Mouse (Mus musculus) heart, embryonic 11.5 days (tissue): ENCODE data around the gene Rfx2. TPM values are rescaled to one million over a fixed set of nuclear protein-coding genes. Genes with fewer than 3 reads are reported as not detected.

Source experiments
- ATAC-seq: fragments of 200-750 bp; cut with Nextera tagmentation; replicated peaks from 2 replicates; pipeline ENCODE4 v1.8.0; 2017; ENCODE audit warnings: moderate library complexity; ENCODE audit not compliant: insufficient number of reproducible peaks, low FRiP score, low TSS enrichment
- H3K27ac ChIP-seq: fragments of 300-500 bp; sonication (generic); 2 replicates; pipeline ENCODE4 v1.5.1; 2014; ENCODE audit warnings: mild to moderate bottlenecking, low read depth, low read length
- H3K27me3 ChIP-seq: fragments of 300-500 bp; sonication (generic); 2 replicates; pipeline ENCODE4 v1.6.1; 2014; ENCODE audit warnings: mild to moderate bottlenecking, low read length, mixed read lengths; ENCODE audit not compliant: control insufficient read depth, insufficient read depth
- H3K36me3 ChIP-seq: fragments of 300-500 bp; sonication (generic); 2 replicates; pipeline ENCODE4 v1.6.1; 2014; ENCODE audit warnings: mild to moderate bottlenecking, low read length, moderate library complexity, mixed read lengths; ENCODE audit not compliant: control insufficient read depth, insufficient read depth
- H3K4me1 ChIP-seq: fragments of 300-500 bp; sonication (generic); 2 replicates; pipeline ENCODE4 v1.6.1; 2014; ENCODE audit warnings: low read length; ENCODE audit not compliant: control insufficient read depth, insufficient read depth
- H3K4me2 ChIP-seq: fragments of 300-500 bp; sonication (generic); 2 replicates; pipeline ENCODE4 v1.6.1; 2014; ENCODE audit warnings: mild to moderate bottlenecking, moderate library complexity
- H3K4me3 ChIP-seq: fragments of 300-500 bp; sonication (generic); 2 replicates; pipeline ENCODE4 v1.5.1; 2014; ENCODE audit warnings: low read depth, low read length
- H3K9ac ChIP-seq: fragments of 300-500 bp; sonication (generic); 2 replicates; pipeline ENCODE4 v1.6.1; 2014; ENCODE audit warnings: mild to moderate bottlenecking, low read depth, low read length, moderate library complexity
- H3K9me3 ChIP-seq: fragments of 300-500 bp; sonication (generic); replicated peaks from 2 replicates; pipeline ENCODE4 v1.6.1; 2016; ENCODE audit warnings: low read length; ENCODE audit not compliant: control insufficient read depth
- WGBS: fragments of 180-500 bp; shearing (Covaris S2); extraction: QIAGEN DNeasy Blood & Tissue Kit; methylation state at CpG from one replicate; pipeline ENCODE4 v1.1.7; 2014; ENCODE audit not compliant: insufficient replicate concordance; 5-methylcytosine and 5-hydroxymethylcytosine counted together
- polyA plus RNA-seq: library from polyadenylated mRNA; unstranded; fragments of >200 nt; fragmentation: Nextera tagmentation; extraction: Ambion mirVana; gene quantifications from 2 replicates; pipeline ENCODE4 v1.2.1, GENCODE M21; 2014

The Rfx2 gene
- polyA plus RNA-seq, 1 experiment from 2014 or later: 3.3 TPM

DNA sequence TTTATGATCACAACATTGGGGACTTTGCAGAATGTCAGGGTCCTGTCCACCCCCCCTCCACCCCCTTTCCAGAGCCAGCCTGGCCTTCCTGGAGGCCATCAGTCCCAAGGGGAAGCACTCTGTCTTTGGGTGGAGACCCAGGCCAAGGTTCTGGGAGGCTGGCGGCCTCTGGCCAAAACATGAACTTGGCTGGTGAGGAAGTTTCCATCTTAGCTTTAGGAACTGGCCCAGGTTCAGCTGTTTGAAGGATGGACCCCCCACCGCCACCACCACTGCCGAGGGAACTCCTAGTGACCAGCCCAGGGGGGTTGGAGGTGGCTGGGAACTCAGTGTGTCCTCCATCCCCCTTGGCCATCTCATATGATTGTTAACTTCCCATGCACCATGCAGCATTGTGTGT is 69.7 kb downstream of the Rfx2 start:
- Histone ChIP-seq H3K4me1 (peaks cover 37% of the 10 kb centered on the region), H3K27me3 (peaks cover 24% of the 10 kb centered on the region), H3K4me3 (no peak overlapping the region), H3K36me3 (no peaks in the 10 kb centered on the region), H3K9ac (no peak overlapping the region), H3K4me2 (no peak overlapping the region), H3K9me3 (no peaks in the 10 kb centered on the region; the same call in 1 of the 2 replicates), H3K27ac (no peak overlapping the region)
- WGBS: 70% methylated on average over 3 of the region's 3 CpGs
- no peak for ATAC-seq

DNA sequence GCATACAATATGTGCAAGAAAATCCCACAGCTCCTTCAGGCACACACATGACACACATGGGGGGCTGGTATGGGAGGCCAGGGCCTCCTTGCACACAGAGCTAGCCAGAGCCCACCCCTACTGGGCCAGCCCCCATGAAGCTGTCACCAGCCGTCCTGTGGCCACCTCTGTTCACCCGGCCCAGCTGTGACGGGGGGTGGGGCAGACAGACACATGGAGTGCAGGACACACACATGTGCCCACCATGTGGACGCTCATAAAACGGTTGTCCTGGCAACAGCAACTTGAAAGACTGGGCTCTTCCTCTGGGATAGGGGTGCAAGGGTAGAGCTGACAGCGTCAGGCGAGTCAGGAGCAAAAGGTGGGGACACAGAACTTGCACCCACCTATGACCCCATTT is 71.6 kb downstream of the Rfx2 start:
- H3K4me3 ChIP-seq: no peak overlapping the region
- no peak overlapping the region for H3K9ac ChIP-seq
- WGBS: 55% methylated on average over 7 of the region's 7 CpGs
- H3K4me1 ChIP-seq: peaks cover 31% of the 10 kb centered on the region
- ATAC-seq: no peak
- no peaks in the 10 kb centered on the region for H3K36me3 ChIP-seq
- peaks cover 43% of the 10 kb centered on the region for H3K27me3 ChIP-seq
- no peak overlapping the region for H3K27ac ChIP-seq
- H3K4me2 ChIP-seq: no peak overlapping the region
- no peaks in the 10 kb centered on the region; the same call in 1 of the 2 replicates for H3K9me3 ChIP-seq

DNA sequence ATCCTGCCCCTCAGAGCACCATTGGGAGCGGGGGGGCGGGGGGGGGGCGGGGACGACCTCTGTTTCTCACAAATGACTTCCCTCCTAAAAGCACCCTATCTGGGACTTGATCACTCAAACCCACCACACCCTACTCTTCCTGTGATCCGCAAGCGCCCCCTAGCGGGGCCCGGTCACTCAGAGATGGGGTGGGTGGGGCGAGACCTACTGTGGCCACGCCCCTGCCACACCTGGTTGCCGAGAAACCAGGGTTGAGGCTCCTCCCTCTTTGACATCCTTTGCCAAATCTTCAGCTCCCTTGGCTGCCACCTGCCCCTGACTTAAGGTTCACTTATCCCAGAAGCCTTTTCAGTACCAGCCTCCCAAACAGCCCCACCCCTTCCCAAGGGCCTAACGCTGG is 72.7 kb downstream of the Rfx2 start:
- Histone ChIP-seq H3K27ac (peak overlapping the region; percentile 54), H3K36me3 (no peaks in the 10 kb centered on the region), H3K9ac (no peak overlapping the region), H3K4me2 (peak overlapping the region; percentile 72; the same call in 1 of the 2 replicates), H3K4me1 (peaks cover 30% of the 10 kb centered on the region), H3K4me3 (peak overlapping the region; percentile 52; the same call in 1 of the 2 replicates), H3K27me3 (peaks cover 54% of the 10 kb centered on the region), H3K9me3 (no peaks in the 10 kb centered on the region; the same call in 1 of the 2 replicates)
- WGBS: 6% methylated on average over 10 of the region's 12 CpGs
- ATAC-seq: no peak

DNA sequence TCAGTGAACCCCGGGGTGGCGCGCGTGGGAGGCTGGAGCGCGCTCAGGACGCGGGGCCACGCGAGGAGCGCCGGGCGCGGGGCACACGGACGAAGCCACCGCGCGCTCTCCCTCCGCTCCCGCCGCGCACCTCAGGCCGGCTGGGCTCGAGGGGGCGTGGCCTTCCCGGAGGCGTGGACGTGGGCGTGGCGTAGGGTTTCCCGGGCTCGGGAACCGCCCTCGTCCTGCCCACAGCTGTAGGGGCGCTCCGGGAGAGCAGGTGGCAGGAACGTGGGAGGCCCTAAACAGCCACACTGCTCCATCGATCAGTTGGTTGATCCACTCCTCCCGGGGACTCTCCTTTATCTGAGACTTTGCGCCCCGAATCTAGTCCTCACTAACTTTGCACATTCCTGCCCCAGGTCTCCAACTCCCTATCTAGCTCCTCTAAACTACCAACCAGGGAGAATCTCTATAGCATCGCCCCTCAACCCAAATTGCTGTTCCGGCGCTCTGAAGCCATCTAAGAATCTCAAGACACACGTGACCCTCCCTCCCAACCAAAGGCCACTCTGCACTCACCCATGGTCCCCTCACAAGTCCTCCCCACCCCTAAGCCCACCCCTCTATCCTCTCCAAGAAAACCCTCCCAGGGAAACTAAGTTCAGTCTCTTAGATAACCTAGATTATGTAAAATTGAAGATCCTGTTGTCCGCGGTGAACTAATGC is 73.2 kb downstream of the Rfx2 start, which contains the start of gene Nrtn:
TSS of gene Nrtn (minus strand) at position 115 of the 708 bp plus-strand sequence.
- Histone ChIP-seq H3K9ac (peak within 1 kb of the TSS; percentile 53), H3K4me3 (peak within 1 kb of the TSS; percentile 52), H3K27me3 (peaks cover 59% of the 10 kb centered on the region), H3K4me1 (peaks cover 24% of the 10 kb centered on the region), H3K27ac (peak within 1 kb of the TSS; percentile 54), H3K36me3 (no peaks in the 10 kb centered on the region), H3K4me2 (peak within 1 kb of the TSS; percentile 72), H3K9me3 (no peaks in the 10 kb centered on the region; the same call in 1 of the 2 replicates)
- WGBS: under 1% methylated on average over 25 of the region's 48 CpGs
- peak; percentile 54 for ATAC-seq

DNA sequence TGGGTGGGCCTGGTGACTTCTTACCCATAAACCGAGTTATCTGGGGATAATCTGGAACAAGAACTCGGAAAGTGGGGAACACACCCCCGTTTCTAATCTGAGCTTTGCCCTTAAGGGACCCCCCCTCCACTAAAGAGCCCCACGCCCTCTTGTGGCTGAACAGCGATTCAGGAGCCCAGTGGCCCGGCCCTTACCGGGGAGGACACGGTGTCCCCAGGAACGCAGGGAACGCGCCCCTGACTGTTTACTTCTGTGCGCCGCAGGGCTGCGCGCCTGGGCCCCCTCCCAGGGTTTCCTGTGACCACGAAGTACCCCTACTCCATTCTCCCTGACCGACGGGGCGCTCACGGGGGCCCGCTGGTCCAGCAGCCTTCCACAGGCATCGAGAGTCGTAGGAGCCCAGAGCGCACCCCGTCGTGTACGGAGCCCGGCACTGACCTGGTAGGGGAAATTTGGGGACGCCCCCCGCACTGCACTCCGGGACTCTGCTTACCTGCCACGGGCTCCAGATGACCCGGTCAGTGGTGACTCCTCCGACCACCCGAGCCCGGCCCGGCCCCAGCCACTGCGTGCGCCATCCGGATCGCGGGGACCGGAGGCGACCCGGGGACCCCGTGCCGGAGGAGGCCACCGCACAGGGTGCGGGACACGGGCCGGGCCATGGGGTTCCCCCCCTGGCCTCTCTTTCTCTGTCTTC is 74.0 kb downstream of the Rfx2 start:
- H3K4me1 ChIP-seq: peaks cover 20% of the 10 kb centered on the region
- H3K9ac ChIP-seq: peak overlapping the region; percentile 53
- no peaks in the 10 kb centered on the region; the same call in 1 of the 2 replicates for H3K9me3 ChIP-seq
- no peaks in the 10 kb centered on the region for H3K36me3 ChIP-seq
- no peak for ATAC-seq
- H3K4me2 ChIP-seq: peak overlapping the region; percentile 72
- no peak overlapping the region for H3K27ac ChIP-seq
- peaks cover 67% of the 10 kb centered on the region for H3K27me3 ChIP-seq
- 2% methylated on average over 51 of the region's 51 CpGs for WGBS
- H3K4me3 ChIP-seq: peak overlapping the region; percentile 52

DNA sequence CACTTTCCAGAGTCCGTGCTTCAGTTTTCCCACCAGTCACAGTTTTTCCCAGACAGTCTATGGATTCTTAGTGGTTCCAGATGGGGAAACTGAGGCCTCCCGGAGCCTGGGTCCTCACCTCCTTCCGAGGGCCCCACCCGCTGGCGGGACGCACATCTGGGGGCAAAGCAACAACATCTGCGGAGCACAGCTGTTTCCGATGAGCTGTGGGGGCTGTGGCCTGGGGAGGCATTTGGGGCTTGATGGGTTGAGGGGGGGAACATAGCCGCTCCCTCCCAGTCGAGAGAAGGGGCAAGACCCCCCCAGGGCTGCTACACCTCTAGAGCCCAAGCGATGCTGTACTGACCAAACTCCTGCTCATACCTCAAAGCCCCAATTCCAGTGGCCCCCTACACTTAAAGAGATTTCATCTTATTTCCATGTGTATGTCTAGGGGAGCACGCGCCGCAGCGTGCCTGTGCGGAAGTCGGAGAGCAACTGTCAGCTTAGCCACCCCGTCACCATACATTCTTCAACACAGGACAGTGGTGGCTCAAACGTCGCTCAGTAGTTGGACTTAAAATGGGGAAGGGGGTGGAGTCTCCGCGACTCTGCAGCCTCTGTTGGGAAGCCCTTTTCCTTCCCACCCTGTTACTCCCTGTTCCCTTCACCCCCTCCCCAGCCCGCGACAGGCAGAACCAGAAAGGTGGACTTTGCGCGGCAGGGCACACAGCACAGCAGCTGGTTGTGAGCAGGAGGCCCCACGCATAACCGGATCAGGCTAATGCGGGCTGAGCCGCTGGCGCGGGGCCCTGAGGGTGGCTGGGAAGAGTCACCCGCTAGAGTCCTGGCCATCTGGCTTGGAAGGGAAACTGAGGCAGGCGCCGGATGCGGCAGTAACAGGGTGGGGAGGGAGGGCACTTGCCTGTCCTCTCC is 76.3 kb downstream of the Rfx2 start:
- Histone ChIP-seq H3K27ac (no peak overlapping the region), H3K9me3 (no peaks in the 10 kb centered on the region; the same call in 1 of the 2 replicates), H3K4me1 (peaks cover 15% of the 10 kb centered on the region; the same call in 1 of the 2 replicates), H3K9ac (no peak overlapping the region), H3K36me3 (no peaks in the 10 kb centered on the region), H3K4me2 (peak overlapping the region; percentile 11; the same call in 1 of the 2 replicates), H3K27me3 (peaks cover 86% of the 10 kb centered on the region), H3K4me3 (peak overlapping the region; percentile 8)
- ATAC-seq: no peak
- WGBS: 13% methylated on average over 36 of the region's 36 CpGs

DNA sequence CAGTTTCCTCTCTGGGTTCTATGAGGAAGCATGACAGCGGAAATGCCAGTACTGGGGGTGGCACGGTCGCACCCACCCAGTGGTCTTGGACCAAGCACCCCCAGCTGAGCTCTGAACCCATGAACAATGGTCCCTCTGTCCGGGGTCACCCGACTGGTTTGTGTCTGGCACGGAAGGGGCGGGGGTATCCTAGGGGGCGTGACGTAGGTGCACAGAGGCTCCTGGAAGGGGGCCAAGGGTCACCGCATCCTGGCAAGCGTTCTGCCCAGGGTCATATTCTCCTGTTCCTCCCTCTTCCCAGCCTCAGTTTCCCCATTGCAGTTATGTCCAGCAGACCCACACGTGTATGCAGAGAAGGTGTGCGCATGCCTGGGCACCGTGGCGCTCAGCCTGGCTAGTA is 77.4 kb downstream of the Rfx2 start:
- Histone ChIP-seq H3K4me2 (no peak overlapping the region), H3K36me3 (no peaks in the 10 kb centered on the region), H3K27ac (no peak overlapping the region), H3K9ac (no peak overlapping the region), H3K4me3 (no peak overlapping the region), H3K27me3 (peaks cover 87% of the 10 kb centered on the region), H3K9me3 (no peaks in the 10 kb centered on the region; the same call in 1 of the 2 replicates), H3K4me1 (peaks cover 13% of the 10 kb centered on the region; the same call in 1 of the 2 replicates)
- no peak for ATAC-seq
- WGBS: 22% methylated on average over 15 of the region's 15 CpGs
